Mouse (Mus musculus): ENCODE results near the gene Eif4a1. TPM values are rescaled to one million over a fixed set of nuclear protein-coding genes. Genes with fewer than 3 reads are reported as not detected.

Eif4a1 gene
- total and polyA plus RNA-seq, 3 experiments = 114 to 1,689 (median 634) TPM

DNA sequence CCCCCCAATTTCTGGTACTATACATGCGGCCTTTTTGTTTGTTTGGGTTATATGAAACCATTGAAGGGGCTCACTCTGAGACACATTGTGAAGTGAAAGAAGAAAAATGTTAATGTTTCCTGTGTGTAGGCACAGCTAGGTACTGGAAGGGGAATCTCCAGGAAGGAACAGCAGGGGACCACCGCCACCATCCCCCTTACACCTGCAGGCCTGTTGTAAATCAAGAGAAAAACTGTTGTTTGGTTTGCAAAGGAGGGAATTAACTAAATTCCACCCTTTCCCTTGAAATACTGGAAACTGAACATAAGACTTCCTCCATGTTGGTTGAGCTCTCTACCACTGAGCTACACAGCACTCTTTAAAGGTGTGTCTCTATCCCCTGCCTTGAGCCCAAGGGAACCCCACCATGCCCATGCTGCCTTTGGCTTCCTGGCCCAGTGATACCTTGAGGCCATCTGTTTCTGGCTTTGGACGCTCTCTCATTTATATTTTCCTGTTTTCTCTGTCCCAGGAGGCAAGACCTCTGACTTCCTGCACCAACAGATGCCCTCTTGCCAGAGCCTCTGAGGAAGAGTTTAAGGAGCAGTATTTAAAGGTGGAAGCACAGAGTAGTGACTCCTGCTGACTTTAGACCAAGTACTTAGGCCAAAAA is 36.5 kb upstream of the Eif4a1 start:
- no peaks in the 10 kb centered on the region for H3K79me2 ChIP-seq (ENCODE audit: control insufficient read depth, insufficient read depth, low read length, poor library complexity)
- H3K27me3 ChIP-seq (ENCODE audit: control insufficient read depth in 1 of 2, insufficient read depth in 2 of 2, low read length in 2 of 2) = peaks cover 0 to 2% of the 10 kb centered on the region in 2 experiments; a peak in 1 of 4 replicates
- no peak for DNase-seq (ENCODE audit: low read depth, low spot score)
- H3K9me3 ChIP-seq (replicated peaks; ENCODE audit: insufficient read depth, low read length) = no peaks in the 10 kb centered on the region
- no peak overlapping the region for H3K27ac ChIP-seq (ENCODE audit: control insufficient read depth, low read depth, low read length)
- no peaks in the 10 kb centered on the region for H3K4me1 ChIP-seq (ENCODE audit: control insufficient read depth in 1 of 2, insufficient read depth in 2 of 2, low read length in 2 of 2)
- TF ChIP-seq MYC (IDR thresholded peaks at IDR 0.05; ENCODE audit: low read depth, low read length) (no peak), NELFE (IDR thresholded peaks at IDR 0.05; ENCODE audit: low read depth, low read length) (no peak), CHD1 (IDR thresholded peaks at IDR 0.05; ENCODE audit: low read depth, low read length) (no peak), E2F4 (IDR thresholded peaks at IDR 0.05; ENCODE audit: borderline replicate concordance, low read depth, low read length) (no peak), ELF1 (IDR thresholded peaks at IDR 0.05; ENCODE audit: low read depth, low read length) (no peak), ZC3H11A (IDR thresholded peaks at IDR 0.05; ENCODE audit: low read depth, low read length) (no peak)
- H3K4me3 ChIP-seq (ENCODE audit: control insufficient read depth in 1 of 2, insufficient read depth in 1 of 2, low read depth in 2 of 2, low read length in 2 of 2) = no peak overlapping the region
- no peak overlapping the region for H3K9ac ChIP-seq (ENCODE audit: control insufficient read depth, low read depth, low read length, poor library complexity, severe bottlenecking)
- no peaks in the 10 kb centered on the region for H3K36me3 ChIP-seq (ENCODE audit: control insufficient read depth in 1 of 2, insufficient read depth in 2 of 2, low read length in 2 of 2)

DNA sequence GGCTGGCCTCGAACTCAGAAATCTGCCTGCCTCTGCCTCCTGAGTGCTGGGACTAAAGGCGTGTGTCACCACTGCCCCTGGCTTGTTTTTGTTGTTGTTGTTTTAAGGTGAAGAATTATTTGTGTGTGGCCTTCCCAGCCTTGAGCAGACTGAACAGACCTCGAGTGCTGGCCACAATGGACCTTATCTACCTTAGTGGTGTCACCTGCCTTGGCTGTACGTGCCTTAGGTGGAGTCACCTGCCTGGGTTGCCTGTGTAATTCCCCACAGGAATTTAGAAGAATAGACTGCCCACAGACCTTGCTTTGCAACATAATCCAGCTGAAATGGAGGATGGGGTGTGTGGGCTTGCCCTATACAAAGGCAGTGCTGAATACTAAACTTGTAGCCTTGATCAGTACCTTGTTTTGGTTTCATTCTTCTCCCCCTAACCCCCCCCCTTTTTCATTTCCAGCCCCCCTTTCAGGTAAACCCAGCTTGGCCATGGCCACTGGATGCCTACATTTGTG is 35.7 kb upstream of the Eif4a1 start:
- no peaks in the 10 kb centered on the region for H3K36me3 ChIP-seq (ENCODE audit: control insufficient read depth in 1 of 2, insufficient read depth in 2 of 2, low read length in 2 of 2)
- no peak for TF ChIP-seq MAZ (IDR thresholded peaks at IDR 0.05; ENCODE audit: low read depth, low read length)
- H3K27ac ChIP-seq (ENCODE audit: control insufficient read depth, low read depth, low read length) = no peak overlapping the region
- no peak for DNase-seq (ENCODE audit: low read depth, low spot score)
- H3K79me2 ChIP-seq (ENCODE audit: control insufficient read depth, insufficient read depth, low read length, poor library complexity) = no peaks in the 10 kb centered on the region
- H3K4me3 ChIP-seq (ENCODE audit: control insufficient read depth in 1 of 2, insufficient read depth in 1 of 2, low read depth in 2 of 2, low read length in 2 of 2) = no peak overlapping the region
- H3K27me3 ChIP-seq (ENCODE audit: control insufficient read depth in 1 of 2, insufficient read depth in 2 of 2, low read length in 2 of 2) = peaks cover 0 to 2% of the 10 kb centered on the region in 2 experiments; a peak in 1 of 4 replicates
- no peaks in the 10 kb centered on the region for H3K4me1 ChIP-seq (ENCODE audit: control insufficient read depth in 1 of 2, insufficient read depth in 2 of 2, low read length in 2 of 2)
- no peak overlapping the region for H3K9ac ChIP-seq (ENCODE audit: control insufficient read depth, low read depth, low read length, poor library complexity, severe bottlenecking)
- no peaks in the 10 kb centered on the region for H3K9me3 ChIP-seq (replicated peaks; ENCODE audit: insufficient read depth, low read length)

DNA sequence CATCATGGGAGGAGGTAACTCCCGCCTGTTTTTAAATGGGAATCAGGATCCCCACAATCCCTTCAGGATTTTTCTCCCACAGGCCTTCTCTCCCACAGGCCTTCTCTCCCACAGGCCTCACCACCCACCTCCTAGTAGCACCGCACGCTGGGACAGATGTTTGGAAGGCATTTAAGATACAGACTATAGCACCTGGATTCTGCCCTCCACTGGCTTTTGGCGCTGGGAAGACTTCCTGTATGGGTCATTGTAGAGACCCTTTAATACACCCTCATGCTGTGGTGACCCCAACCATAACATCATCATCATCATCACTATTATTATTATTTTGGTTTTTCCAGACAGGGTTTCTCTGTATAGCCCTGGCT is 35.2 kb upstream of the Eif4a1 start:
- Histone ChIP-seq H3K27ac (ENCODE audit: control insufficient read depth, low read depth, low read length) (no peak overlapping the region), H3K36me3 (ENCODE audit: control insufficient read depth in 1 of 2, insufficient read depth in 2 of 2, low read length in 2 of 2) (no peaks in the 10 kb centered on the region), H3K4me3 (ENCODE audit: control insufficient read depth in 1 of 2, insufficient read depth in 1 of 2, low read depth in 2 of 2, low read length in 2 of 2) (no peak overlapping the region), H3K4me1 (ENCODE audit: control insufficient read depth in 1 of 2, insufficient read depth in 2 of 2, low read length in 2 of 2) (no peaks in the 10 kb centered on the region), H3K27me3 (ENCODE audit: control insufficient read depth in 1 of 2, insufficient read depth in 2 of 2, low read length in 2 of 2) (peaks cover 0 to 2% of the 10 kb centered on the region in 2 experiments; a peak in 1 of 4 replicates), H3K9ac (ENCODE audit: control insufficient read depth, low read depth, low read length, poor library complexity, severe bottlenecking) (no peak overlapping the region), H3K9me3 (replicated peaks; ENCODE audit: insufficient read depth, low read length) (no peaks in the 10 kb centered on the region), H3K79me2 (ENCODE audit: control insufficient read depth, insufficient read depth, low read length, poor library complexity) (no peaks in the 10 kb centered on the region)
- TF ChIP-seq ZNF384 (IDR thresholded peaks at IDR 0.05; ENCODE audit: low read depth, low read length) (no peak), MAFK (IDR thresholded peaks at IDR 0.05; ENCODE audit: borderline replicate concordance, low read depth, low read length) (no peak), E2F4 (IDR thresholded peaks at IDR 0.05; ENCODE audit: borderline replicate concordance, low read depth, low read length) (no peak), TCF12 (IDR thresholded peaks at IDR 0.05; ENCODE audit: low read depth, low read length) (no peak), ZMIZ1 (IDR thresholded peaks at IDR 0.05; ENCODE audit: low read depth, low read length) (no peak), ETS1 (IDR thresholded peaks at IDR 0.05; ENCODE audit: low read depth, low read length) (no peak), TBP (IDR thresholded peaks at IDR 0.05; ENCODE audit: low read depth, low read length) (no peak), USF1 (IDR thresholded peaks at IDR 0.05; ENCODE audit: low read depth, low read length) (no peak), JUND (IDR thresholded peaks at IDR 0.05; ENCODE audit: low read depth, low read length) (no peak)
- DNase-seq (ENCODE audit: low read depth, low spot score) = no peak

Data from MEL (cell line).